Mouse (Mus musculus) layer of hippocampus, postnatal 36 days (tissue): ENCODE results near the gene Tlr7. TPM values are rescaled to one million over a fixed set of nuclear protein-coding genes. Genes with fewer than 3 reads are reported as not detected.
"Not testable (repeated sequence)": the region's sequence is repeated elsewhere in the genome, so short reads cannot be mapped to it uniquely, and the experiment has no call there.

Experiments used
- DNase-seq, 2 experiments: peaks; one replicate each; pipeline ENCODE4 v3.0.0; 2022
- total RNA-seq, 2 experiments: library from RNA; stranded (reverse); gene quantifications; 2 replicates each; pipeline ENCODE4 v1.2.3; 2021

The Tlr7 gene
- total RNA-seq: 1 to 10 TPM; 3.1 to 4.4 TPM

- no peak for DNase-seq
Measured at GRCm38 (mm10) chrX:167330399-167330798, at the start of gene Tlr7. Tlr7 (minus strand) TSS chrX:167330558.

DNA sequence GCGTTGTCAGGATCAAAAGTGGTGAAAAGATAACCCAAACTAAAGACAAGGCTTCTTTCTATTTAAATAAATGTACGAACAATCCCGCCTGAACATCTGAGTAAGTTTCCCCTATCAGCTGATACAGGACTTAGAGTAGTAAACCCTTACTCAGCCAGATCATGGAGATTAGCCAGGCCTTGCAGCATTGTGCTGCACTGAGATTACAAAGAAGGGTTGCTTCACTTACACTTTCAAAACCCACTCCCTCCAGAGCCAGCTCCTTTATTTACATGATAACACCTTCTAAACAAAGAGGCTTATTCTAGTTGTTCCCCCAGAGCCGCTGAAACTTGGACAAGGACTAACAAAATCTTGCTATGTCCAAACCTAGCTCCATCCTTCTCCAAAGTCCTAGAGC, 49.7 kb upstream of the Tlr7 start:
- no peak for DNase-seq

DNA sequence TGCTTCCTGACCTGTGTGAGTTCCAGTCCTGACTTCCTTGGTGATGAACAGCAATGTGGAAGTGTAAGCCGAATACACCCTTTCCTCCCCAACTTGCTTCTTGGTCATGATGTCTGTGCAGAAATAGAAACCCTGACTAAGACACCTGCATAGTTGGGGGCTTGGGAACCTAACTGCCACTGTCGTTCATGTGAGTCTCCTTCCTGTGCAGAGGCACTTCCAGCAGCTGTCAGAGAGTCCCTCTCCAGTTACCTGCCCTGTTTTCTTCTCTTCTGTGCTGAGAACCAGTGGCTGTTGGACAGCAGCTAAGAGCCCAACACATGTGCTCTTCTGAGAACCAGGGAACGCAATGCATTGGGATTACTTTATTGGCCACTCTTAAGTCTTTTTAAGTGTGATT, 30.9 kb upstream of the Tlr7 start:
- DNase-seq: not testable (repeated sequence)

DNA sequence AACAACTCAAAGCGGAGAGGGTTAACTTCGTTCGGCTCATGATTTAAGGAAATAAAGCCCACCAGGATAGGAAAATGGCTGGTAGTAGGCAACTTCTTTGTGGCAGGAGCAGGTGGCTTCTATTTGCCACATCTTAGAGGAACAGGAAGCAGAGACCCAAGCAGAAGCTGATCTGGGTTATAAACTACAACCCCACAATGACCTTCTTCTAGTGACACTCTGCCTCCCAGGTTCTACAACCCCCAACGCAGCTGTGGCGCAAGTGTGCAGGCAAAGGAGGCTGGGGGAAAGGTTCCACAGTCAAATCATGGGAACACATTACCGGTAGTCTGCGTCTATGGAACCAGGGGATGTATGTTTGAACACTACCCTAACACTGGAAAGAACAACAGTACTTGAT, 29.3 kb upstream of the Tlr7 start:
- no peak for DNase-seq

- no peak for DNase-seq
Measured at GRCm38 (mm10) chrX:167357415-167357814, 27.1 kb upstream of the Tlr7 start.

DNA sequence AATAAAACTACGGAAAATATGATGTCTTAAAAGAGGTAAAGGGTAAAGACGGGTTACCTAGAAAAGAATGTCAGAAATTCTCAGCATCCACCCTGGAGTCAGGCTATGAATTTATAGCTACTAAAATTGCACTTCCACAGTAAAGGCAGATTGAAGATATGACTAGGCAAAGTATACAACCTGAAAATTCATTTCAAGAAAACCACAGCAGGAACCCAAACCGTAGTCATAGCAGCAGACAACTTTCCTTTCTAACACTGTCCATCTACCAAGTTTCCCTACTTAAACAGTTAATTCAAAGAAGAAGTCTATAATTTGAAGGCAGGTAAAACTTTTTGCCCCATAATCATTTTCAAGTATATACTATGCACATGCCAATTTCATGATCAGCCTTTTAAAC, 25.6 kb upstream of the Tlr7 start:
- DNase-seq: no peak

- no peak for DNase-seq
Measured at GRCm38 (mm10) chrX:167353617-167354016, 23.3 kb upstream of the Tlr7 start.

- no peak for DNase-seq
Measured at GRCm38 (mm10) chrX:167346440-167346839, 16.1 kb upstream of the Tlr7 start.

- DNase-seq: no peak
Measured at GRCm38 (mm10) chrX:167344356-167344755, 14.0 kb upstream of the Tlr7 start.

DNA sequence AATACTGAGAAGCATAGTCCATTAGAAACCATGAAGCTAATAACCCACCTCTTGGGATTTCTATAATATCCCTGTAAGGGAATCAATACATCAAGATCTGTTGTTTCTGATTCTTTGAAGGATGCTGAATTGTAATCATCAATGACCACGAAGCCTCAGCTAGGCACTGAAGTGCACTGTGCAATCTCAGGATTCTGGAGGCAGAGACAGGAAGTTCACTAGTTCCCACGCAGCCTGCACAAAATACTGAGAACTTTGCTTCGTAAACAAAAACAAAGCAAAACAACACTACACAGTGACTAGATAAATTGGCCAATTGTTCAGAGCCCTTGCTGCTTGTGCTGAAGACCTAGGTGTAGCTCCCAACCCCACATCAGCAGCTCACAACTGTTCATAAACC, 11.5 kb upstream of the Tlr7 start:
- no peak for DNase-seq

- DNase-seq: no peak
Measured at GRCm38 (mm10) chrX:167340190-167340589, 9.8 kb upstream of the Tlr7 start.

DNA sequence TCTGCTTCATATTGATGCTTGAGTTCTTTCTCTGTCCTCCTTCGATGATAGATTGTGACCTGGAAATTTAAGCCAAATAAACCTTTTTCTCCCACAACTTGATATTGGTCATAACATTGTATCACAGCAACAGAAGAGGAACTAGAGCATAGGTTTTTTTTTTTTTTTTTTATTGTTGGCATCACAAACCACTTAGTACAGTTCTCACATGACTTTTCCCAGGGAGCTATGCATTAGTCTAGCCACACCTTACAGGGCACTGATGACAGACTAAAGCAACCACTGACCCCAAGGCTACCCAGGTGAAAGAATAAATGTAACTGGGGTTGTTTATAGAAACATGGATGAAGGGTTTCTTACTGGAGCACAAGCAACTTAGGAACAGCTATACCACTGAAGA, 7.6 kb upstream of the Tlr7 start:
- no peak for DNase-seq

DNA sequence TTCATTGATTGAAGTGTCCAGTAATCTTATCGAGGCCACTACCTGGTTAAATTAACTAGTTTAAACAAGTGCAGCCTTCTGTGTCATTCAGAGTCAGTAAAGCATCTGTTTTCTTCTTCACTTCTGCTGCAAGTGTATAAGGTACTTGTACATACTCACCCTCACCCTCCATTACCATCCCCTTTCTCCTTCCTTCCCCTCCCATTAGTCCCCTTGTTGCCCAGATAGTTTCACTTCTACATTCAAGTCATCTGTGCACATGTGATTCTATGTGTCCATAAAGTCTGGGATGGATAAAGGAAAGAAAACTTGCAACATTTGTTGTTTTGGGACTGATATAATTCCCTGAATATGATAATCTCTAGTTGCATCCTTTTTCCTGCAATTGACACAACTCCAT, 4.2 kb upstream of the Tlr7 start:
- DNase-seq: no peak

GRCm38 (mm10) chrX:167332607-167333006, 2.2 kb upstream of the Tlr7 start:
- no peak for DNase-seq

DNA sequence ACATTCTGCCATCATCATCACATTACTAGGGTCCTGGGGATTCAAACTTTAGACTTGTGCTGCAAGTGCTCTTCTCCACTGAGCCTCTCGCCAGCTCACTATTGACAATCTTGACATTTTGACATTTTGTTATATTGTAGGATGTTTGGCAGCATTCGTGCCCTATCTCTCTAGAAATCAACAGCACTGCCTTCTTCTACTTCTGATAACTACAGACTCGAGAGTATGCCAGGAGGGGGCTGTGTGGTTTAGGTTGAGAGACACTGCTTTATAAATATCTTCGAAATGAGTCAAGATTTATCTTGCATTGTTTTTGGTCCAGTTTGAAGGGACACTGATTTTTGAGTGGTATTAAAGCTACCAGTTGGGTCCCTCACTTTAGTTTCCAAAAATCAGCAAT, 635 bp upstream of the Tlr7 start:
- DNase-seq: no peak

GRCm38 (mm10) chrX:167329620-167330019, 738 bp downstream of the Tlr7 start:
- no peak for DNase-seq

DNA sequence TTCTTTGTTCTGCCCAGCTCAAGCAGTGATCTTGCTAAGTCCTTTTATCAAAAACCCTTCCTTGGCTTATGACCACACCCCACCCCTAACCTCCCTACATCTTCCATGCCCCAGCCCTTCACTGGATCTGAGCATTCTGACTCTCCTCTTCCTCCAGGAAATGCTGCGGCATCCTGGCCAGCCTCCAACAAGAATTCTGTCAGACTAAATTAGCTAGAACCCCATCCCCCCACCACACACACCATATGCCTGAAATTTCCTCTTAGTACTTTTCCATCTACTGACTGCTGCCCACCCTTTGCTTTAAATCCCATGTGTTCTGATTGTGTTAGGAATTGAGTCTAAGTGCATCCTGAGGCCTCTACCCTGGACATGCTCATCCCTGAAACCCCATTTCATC, 1.3 kb downstream of the Tlr7 start:
- DNase-seq: peak; percentile 8 to 18

DNA sequence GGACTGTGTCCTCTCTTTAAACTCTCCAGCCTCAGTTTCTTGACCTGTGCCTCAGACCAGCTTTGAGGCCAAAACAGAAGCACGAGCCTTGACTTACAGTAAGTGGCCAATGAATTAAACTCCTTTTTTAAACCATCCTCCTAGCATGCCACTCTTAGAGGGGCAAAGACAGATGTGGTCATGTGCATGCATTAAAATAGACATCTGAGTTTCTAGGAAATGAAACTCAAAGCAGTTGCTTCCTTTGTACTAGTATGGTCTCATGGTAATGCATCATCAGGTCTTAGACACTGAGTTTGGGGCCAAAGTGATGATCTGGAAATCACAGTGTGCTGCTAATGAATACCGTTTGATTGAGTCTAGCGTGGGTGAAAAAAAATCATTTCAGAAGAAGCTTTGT, 1.8 kb downstream of the Tlr7 start:
- no peak for DNase-seq

GRCm38 (mm10) chrX:167323742-167324141, 6.6 kb downstream of the Tlr7 start:
- DNase-seq: no peak

DNA sequence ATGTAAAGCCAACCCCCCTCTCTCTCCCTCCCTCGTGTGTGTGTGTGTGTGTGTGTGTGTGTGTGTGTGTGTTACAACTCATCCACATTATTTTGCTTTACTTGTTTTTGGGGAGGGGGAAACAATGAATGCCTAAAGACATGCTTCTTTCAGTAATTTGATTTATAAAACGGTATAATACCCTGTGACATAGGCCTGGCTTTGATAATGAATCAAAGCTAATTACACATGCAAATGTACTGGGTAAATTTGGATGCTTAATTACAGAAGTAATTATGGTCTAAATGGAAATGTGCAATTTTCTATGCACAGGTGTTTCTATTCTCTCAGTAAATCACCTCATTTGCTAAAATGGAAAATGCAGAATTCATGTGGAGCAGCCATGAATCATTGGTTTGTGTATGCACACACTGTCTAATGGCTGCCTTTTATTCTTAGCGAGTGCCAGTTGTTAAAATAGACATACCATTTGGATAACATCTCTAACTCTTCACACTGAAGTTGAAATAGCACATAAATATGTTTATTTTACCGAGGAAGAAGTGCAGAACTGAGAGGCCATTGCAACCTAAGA, 9.0 kb downstream of the Tlr7 start:
- no peak for DNase-seq

- DNase-seq: no peak
Measured at GRCm38 (mm10) chrX:167318819-167319396, 11.4 kb downstream of the Tlr7 start.

DNA sequence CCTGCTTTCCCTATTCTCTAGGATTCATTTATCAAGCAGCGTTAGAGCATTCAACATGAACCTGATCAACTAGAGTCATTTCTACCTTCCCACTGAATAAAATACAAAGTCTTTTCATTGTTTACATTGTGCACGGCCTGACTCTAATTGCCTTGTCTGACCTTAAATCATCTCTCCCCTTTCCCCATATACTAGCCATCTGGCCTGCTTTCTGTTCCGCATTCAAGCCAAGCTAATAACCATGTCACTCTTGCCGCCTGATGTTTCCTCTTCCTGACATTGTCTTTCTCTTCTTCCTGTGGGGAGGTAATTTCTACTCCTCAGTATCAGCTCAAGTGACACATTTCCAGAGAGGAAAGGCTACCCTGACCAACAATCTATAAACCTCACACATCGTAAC, 14.6 kb downstream of the Tlr7 start:
- DNase-seq: no peak

GRCm38 (mm10) chrX:167315093-167315726, 15.1 kb downstream of the Tlr7 start:
- no peak for DNase-seq

- DNase-seq: not testable (repeated sequence)
Measured at GRCm38 (mm10) chrX:167302061-167302460, 28.3 kb downstream of the Tlr7 start.
